Mouse (Mus musculus) brain, embryonic 14.5 days (tissue): ENCODE data around the gene Galnt13. TPM values are rescaled to one million over a fixed set of nuclear protein-coding genes. Genes with fewer than 3 reads are reported as not detected.

Source experiments
- DNase-seq: peaks from one replicate; pipeline ENCODE4 v3.0.0-alpha.2; 2011; ENCODE audit warnings: low read depth
- CTCF ChIP-seq: fragments of 200-500 bp; IDR thresholded peaks from 2 replicates; pipeline ENCODE4 v1.5.1; 2012; ENCODE audit warnings: inconsistent platforms, mild to moderate bottlenecking, moderate library complexity, borderline replicate concordance; ENCODE audit not compliant: insufficient read depth, insufficient read length; ENCODE audit errors: extremely low read depth
- POLR2A ChIP-seq: fragments of 200-500 bp; IDR thresholded peaks from 2 replicates; pipeline ENCODE4 v1.6.1; 2012; ENCODE audit warnings: mild to moderate bottlenecking, inconsistent platforms, borderline replicate concordance; ENCODE audit not compliant: poor library complexity, insufficient read depth, insufficient read length, severe bottlenecking; ENCODE audit errors: extremely low read depth
- polyA plus RNA-seq: library from polyadenylated mRNA; depleted of rRNA; stranded (reverse); fragments of >200 nt; gene quantifications from 2 replicates; pipeline ENCODE4 v1.2.3, GENCODE M21; 2012

Galnt13 gene
- polyA plus RNA-seq, 1 experiment: 3.2 TPM

- peak; percentile 59 for DNase-seq
- TF ChIP-seq CTCF (no peak), POLR2A (no peak)
Observed at GRCm38 (mm10) chr2:55034610-55035009, 598.5 kb downstream of the Galnt13 start.

- no peak for TF ChIP-seq POLR2A
- TF ChIP-seq CTCF: no peak
Observed at GRCm38 (mm10) chr2:55065469-55066315, 629.6 kb downstream of the Galnt13 start.

DNA sequence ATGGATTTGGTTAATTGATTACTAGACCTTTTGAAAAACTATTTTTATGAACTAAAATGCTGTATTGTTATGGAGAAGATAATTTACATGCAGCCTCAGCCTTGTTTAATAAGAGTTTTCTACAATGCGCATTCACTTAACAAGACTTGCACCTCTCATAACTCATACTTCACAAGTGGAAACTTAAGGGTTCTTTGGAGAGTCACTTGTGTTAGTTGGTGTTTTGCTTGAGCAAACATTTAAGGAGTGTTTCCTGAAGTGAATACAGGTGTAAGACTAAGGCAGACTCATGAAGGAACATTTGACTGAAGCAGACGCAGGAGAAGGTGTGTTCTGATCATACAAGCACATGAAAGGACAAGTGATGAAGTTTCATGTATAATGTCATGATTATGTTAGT, 649.5 kb downstream of the Galnt13 start:
- TF ChIP-seq CTCF (no peak), POLR2A (no peak)
- no peak for DNase-seq

More at GRCm38 (mm10) chr2:55065469-55066315, 629.6 kb downstream of the Galnt13 start:
- peak; percentile 43 for DNase-seq

DNA sequence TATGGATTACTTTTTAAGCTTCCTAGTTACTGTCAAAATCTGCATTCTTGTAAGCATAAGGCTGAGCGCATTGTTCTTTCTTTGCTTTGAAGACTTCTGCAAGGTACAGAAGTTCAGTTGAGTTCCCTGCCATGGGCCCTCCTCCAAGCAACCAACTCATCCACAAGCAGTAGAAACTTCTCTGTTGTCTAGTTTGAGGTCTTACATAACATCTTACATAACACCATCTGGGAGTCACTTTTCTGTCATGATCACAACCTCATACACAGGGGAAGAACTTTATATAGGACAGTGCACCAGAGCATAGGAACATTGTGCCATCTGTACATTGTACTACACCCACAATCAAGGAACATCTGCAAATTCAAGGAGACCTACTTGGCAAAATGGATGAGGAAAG, 651.9 kb downstream of the Galnt13 start:
- TF ChIP-seq POLR2A (no peak), CTCF (no peak)
- no peak for DNase-seq

GRCm38 (mm10) chr2:55090332-55090731, 654.2 kb downstream of the Galnt13 start:
- TF ChIP-seq POLR2A (no peak), CTCF (peak; percentile 71; the same call in 1 of the 2 replicates)
- DNase-seq: peak; percentile 81

- DNase-seq: peak; percentile 77
- TF ChIP-seq CTCF: no peak
- no peak for TF ChIP-seq POLR2A
Observed at GRCm38 (mm10) chr2:55091495-55091894, 655.4 kb downstream of the Galnt13 start.

- peak; percentile 24 for DNase-seq
- TF ChIP-seq POLR2A (no peak), CTCF (no peak)
Observed at GRCm38 (mm10) chr2:55099100-55099499, 663.0 kb downstream of the Galnt13 start.

GRCm38 (mm10) chr2:55101279-55101678, 665.2 kb downstream of the Galnt13 start:
- no peak for TF ChIP-seq POLR2A
- peak; percentile 34; the same call in 1 of the 2 replicates for TF ChIP-seq CTCF
- no peak for DNase-seq

DNA sequence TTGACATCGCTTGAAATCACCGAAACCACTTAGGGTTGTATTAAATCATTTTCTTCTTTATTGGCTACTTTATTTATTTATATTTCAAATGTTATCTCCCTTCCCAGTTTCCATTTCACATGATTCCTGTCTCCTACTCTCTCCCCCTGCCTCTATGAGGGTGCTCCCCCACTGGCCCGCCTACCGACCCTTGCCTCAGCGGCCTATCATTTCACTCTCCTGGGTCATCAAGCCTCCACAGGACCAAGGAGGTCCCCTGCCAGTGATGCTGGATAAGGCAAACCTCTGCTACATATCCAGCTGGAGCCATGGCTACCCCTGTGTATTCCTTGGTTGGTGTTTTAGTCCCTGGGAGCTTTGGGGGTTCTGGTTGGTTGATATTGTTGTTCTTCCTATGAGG, 667.4 kb downstream of the Galnt13 start:
- no peak for TF ChIP-seq POLR2A
- no peak for TF ChIP-seq CTCF
- no peak for DNase-seq

DNA sequence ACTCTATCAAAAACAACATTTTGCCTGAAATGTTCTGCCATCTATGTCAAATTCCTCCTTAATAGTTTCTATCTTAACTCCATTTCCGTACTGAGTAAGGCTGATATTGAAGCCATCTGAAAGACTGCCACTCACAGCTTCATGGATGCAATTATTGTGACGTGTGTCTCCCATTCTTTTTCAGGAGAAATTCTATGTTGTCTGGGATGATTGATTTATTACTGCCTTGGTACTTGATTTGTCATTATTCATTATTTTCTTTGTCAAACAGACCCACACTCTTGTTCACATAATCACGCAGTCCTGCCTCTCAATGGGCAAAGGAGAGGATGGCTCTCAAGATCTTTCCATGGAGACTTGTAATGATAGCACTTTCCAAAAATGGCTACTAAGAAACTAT, 671.7 kb downstream of the Galnt13 start:
- no peak for TF ChIP-seq CTCF
- TF ChIP-seq POLR2A: no peak
- DNase-seq: peak; percentile 61

- no peak for DNase-seq
- no peak for TF ChIP-seq POLR2A
- TF ChIP-seq CTCF: no peak
Observed at GRCm38 (mm10) chr2:55153089-55153488, 717.0 kb downstream of the Galnt13 start.

DNA sequence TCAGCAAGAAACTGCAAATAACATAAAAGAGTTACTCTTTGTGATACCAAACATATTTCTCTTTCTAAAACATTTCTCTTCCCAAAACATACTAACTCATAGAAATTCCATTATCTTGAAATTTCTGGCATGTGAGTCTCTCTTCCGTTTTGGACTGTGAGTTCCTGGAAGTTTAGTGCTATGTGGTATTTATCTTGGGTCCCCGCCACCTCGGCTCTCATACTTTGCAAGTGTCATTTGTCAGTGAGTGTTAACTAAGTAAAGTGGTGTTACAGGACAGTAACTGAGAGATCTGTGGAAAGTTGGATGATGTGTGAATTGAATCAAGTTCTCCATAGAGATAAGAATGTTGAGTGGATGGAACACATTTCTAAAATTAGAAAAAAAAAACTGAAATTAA, 728.7 kb downstream of the Galnt13 start:
- TF ChIP-seq POLR2A: no peak
- TF ChIP-seq CTCF: no peak

More for the DNA sequence above, 728.7 kb downstream of the Galnt13 start:
- no peak for DNase-seq
